Mouse (Mus musculus): ENCODE data around the gene Ppp5c.

Ppp5c gene

GRCm38 (mm10) chr7:16978173-16978572 is 49.6 kb downstream of the Ppp5c start:
- DNase-seq = no peak

GRCm38 (mm10) chr7:16976298-16976697 is 51.4 kb downstream of the Ppp5c start:
- no peak for DNase-seq

- DNase-seq = peak; percentile 61
Measured at GRCm38 (mm10) chr7:16974018-16974417, 53.7 kb downstream of the Ppp5c start.

GRCm38 (mm10) chr7:16971160-16971559 is 56.6 kb downstream of the Ppp5c start:
- no peak for DNase-seq

- DNase-seq = no peak
Measured at GRCm38 (mm10) chr7:16968414-16968813, 59.3 kb downstream of the Ppp5c start.

GRCm38 (mm10) chr7:16961678-16962077 is 66.0 kb downstream of the Ppp5c start:
- DNase-seq = no peak

- no peak for DNase-seq
Measured at GRCm38 (mm10) chr7:16959539-16960187, 68.1 kb downstream of the Ppp5c start, which contains the start of gene Pnmal1. TSS of gene Pnmal1 (plus strand) at chr7:16959679.

GRCm38 (mm10) chr7:16956410-16957265 is 71.1 kb downstream of the Ppp5c start:
- no peak for DNase-seq

GRCm38 (mm10) chr7:16955712-16956111 is 72.0 kb downstream of the Ppp5c start:
- DNase-seq = no peak

Data from lung, postnatal 14 days (tissue).